Mouse (Mus musculus): ENCODE results near the gene Sntg2. TPM values are rescaled to one million over a fixed set of nuclear protein-coding genes. Genes with fewer than 3 reads are reported as not detected.

Gene Sntg2
- polyA plus RNA-seq, 1 experiment from 2014 or later, result 0.74 TPM

DNA sequence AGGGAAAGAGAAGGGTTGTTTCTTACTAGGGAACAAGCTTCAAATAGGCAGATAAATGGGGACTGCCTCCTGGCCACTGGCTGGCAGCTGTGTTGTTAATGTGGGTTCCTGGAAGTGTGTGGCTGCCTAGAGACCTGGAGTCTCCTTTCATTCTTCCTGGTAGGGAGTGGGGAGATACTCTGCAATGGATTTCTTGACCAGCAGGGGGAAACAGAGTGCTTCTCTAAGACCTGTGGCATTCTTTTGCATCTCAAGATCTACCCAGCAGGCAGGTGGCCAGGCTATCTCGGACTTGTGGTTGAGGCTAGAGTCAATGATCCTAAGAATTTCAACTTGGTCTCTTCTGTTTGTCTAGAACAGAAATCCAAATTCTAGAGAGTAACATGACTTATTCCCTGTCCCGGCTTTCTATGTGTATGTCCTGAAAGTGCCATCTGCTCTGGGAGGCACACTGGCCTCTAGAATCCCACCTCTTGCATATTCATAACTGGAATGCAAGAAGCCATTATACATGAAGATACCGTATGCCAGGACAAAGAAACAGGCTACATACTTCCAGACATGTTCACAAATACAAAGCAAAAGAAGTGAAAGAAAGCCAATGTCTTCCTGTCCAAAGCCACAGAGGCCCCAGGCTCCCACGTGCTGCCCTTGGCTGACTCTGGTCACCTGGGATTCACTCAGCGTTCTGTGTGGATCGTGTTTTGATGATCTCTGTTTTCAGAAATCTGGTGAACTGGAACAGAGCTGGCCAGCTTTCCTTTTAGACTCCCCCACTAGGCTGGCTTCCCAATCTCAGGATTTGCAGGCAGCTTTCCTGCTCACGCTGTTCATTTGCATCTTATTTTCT is 244.4 kb downstream of the Sntg2 start:
- no peak overlapping the region for H3K27ac ChIP-seq (ENCODE audit: low read depth, low read length)
- H3K9me3 ChIP-seq (ENCODE audit: control insufficient read depth, low read length), result no peaks in the 10 kb centered on the region
- no peak overlapping the region for H3K4me3 ChIP-seq (ENCODE audit: low read depth, low read length)
- no peak overlapping the region for H3K4me2 ChIP-seq
- ATAC-seq (ENCODE audit: low FRiP score) (peak; percentile 70; the same call in 1 of the 2 replicates), DNase-seq (ENCODE audit: low spot score, missing footprints) (peak; percentile 92)
- 62% methylated on average over 7 of the region's 7 CpGs for WGBS
- no peaks in the 10 kb centered on the region for H3K36me3 ChIP-seq (ENCODE audit: control insufficient read depth, insufficient read depth, low read length)
- no peaks in the 10 kb centered on the region for H3K4me1 ChIP-seq (ENCODE audit: control insufficient read depth, insufficient read depth, low read length)
- no peak overlapping the region for H3K9ac ChIP-seq (ENCODE audit: low read length)
- no peaks in the 10 kb centered on the region for H3K27me3 ChIP-seq (ENCODE audit: control insufficient read depth, insufficient read depth, low read length)

Other genes with a start within 250 kb of the Sntg2 start
- gene Tpo, start 240.8 kb downstream of the Sntg2 start, polyA plus RNA-seq (2014; fragmentation: Nextera tagmentation; extraction: Ambion mirVana), result not detected in 2 replicates
- 28.0 and 31.8 TPM in 2 replicates for gene Tmem18, start 211.1 kb upstream of the Sntg2 start, polyA plus RNA-seq (2014; fragmentation: Nextera tagmentation; extraction: Ambion mirVana)

Measured in midbrain, embryonic 11.5 days (tissue).